Mouse (Mus musculus) stomach, embryonic 15.5 days (tissue): ENCODE measurements at regions not wholly inside any gene's neighbourhood (a gene's known extent, or its start where the extent isn't known, plus 50 kb on each side); places are given as distances from the start of the nearest gene placed in this dataset.
A peak's percentile ranks its signal among the peaks of the same experiment; 100 is the strongest.

ENCODE experiments used
- ATAC-seq: fragments of 200-750 bp; cut with Nextera tagmentation; 2 replicates; pipeline ENCODE4 v1.8.0; 2017; ENCODE audit warnings: low read depth, moderate number of reproducible peaks, moderate TSS enrichment; ENCODE audit not compliant: insufficient read depth, low FRiP score
- H3K27ac ChIP-seq: fragments of 300-500 bp; sonication (generic); 2 replicates; pipeline ENCODE4 v1.5.1; 2015; ENCODE audit warnings: mild to moderate bottlenecking, inconsistent platforms
- H3K27me3 ChIP-seq: fragments of 300-500 bp; sonication (generic); replicated peaks from 2 replicates; pipeline ENCODE4 v1.6.1; 2015; ENCODE audit warnings: inconsistent platforms
- H3K36me3 ChIP-seq: fragments of 300-500 bp; sonication (generic); 2 replicates; pipeline ENCODE4 v1.6.1; 2015; ENCODE audit warnings: inconsistent platforms
- H3K4me1 ChIP-seq: fragments of 300-500 bp; sonication (generic); 2 replicates; pipeline ENCODE4 v1.6.1; 2015; ENCODE audit warnings: inconsistent platforms
- H3K4me2 ChIP-seq: fragments of 300-500 bp; sonication (generic); 2 replicates; pipeline ENCODE4 v1.6.1; 2015; ENCODE audit warnings: mild to moderate bottlenecking, inconsistent platforms
- H3K4me3 ChIP-seq: fragments of 300-500 bp; sonication (generic); replicated peaks from 2 replicates; pipeline ENCODE4 v1.5.1; 2015; ENCODE audit warnings: inconsistent platforms
- H3K9ac ChIP-seq: fragments of 300-500 bp; sonication (generic); 2 replicates; pipeline ENCODE4 v1.6.1; 2015; ENCODE audit warnings: inconsistent platforms
- H3K9me3 ChIP-seq: fragments of 300-500 bp; sonication (generic); 2 replicates; pipeline ENCODE4 v1.6.1; 2016; ENCODE audit warnings: inconsistent platforms
- WGBS: fragments of 180-500 bp; shearing (Covaris S2); methylation state at CpG from one replicate; pipeline ENCODE4 v1.1.7; 2015; 5-methylcytosine and 5-hydroxymethylcytosine counted together

DNA sequence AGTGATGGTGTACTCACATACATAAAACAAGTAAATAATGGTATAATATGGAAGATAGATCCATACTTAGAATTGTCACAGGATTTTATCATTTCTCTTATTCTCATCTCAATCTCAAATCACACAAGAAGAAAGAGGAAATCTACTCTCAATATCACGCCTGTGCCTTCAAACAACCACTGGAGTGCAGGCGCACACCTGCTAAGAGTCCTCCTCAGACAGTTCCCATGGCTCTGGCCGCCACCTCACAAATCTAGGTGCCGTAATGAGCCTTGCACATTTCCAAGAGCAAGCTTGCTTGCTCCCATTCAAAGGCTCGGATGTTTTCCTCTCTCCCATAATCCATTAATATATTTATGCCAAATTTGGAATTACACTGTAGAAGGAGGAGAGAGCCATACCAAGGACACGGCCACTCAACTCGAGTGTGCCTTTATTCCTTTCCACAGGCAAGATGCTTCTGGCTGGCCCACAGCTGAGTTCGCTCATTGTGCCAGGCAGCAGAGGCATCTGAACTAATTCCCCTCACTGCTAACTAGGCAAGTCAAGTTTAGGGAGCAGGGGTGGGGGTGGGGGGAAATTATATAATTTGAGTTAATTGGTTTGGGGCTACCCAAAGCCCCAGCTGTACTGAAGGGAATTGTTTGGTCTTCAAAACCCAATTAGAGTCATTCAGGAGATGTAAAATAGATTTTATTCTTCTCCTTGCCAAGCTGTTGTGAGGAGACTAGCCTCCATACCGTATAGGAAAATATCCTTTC lies 209.2 kb upstream of the Hes1 start:
- Histone ChIP-seq H3K9me3 (no peaks in the 10 kb centered on the region), H3K4me3 (no peak overlapping the region), H3K4me1 (no peaks in the 10 kb centered on the region), H3K27me3 (no peaks in the 10 kb centered on the region), H3K27ac (no peak overlapping the region), H3K9ac (no peak overlapping the region), H3K4me2 (no peak overlapping the region), H3K36me3 (no peaks in the 10 kb centered on the region)
- WGBS, result 78% methylated on average over 9 of the region's 9 CpGs
- no peak for ATAC-seq

DNA sequence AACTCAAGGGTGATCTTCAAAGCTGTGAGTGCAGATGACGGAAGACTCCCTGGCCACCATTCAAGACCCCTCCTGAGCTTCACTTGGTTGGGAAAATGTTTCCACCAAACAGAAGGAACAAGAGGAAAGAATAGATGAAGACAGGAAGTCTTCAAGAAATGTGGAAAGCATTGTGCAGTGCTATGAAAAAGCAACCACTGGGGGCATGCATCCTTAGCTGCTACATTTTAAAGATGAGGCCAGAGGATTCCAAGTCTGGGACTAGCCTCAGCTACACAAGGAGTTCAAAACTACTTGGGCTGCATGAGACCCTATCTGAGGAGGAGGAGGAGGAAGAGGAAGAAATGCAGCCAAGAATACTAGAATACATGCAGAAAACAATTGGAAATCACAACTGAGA lies 207.6 kb upstream of the Hes1 start:
- Histone ChIP-seq H3K27me3 (no peaks in the 10 kb centered on the region), H3K4me1 (0 out of 2 replicates have a peak, but pooled peaks cover 5% of the 10 kb centered on the region), H3K9me3 (no peaks in the 10 kb centered on the region), H3K4me3 (no peak overlapping the region), H3K27ac (no peak overlapping the region), H3K36me3 (no peaks in the 10 kb centered on the region), H3K9ac (no peak overlapping the region), H3K4me2 (no peak overlapping the region)
- 90% methylated on average over 1 of the region's 1 CpGs for WGBS
- no peak for ATAC-seq

DNA sequence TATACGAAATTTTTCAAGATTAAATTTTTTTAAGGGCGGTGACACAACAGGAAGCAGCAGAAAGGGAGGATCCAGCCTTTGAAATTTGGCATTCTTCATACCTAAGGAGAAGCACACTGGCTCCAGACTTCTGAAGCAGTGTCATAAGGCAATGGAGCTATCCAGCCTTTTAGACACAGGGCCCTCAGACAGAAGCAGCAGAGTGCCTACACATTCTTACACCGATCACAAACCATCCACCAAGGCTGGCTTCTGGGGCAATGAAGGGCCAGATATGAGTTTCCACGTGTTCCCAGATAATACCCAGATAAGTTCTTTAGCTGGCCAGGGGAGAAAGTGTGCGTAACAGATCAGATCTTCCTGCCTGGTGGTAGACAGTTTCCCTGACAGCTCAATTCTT lies 205.5 kb upstream of the Hes1 start:
- 70% methylated on average over 5 of the region's 5 CpGs for WGBS

DNA sequence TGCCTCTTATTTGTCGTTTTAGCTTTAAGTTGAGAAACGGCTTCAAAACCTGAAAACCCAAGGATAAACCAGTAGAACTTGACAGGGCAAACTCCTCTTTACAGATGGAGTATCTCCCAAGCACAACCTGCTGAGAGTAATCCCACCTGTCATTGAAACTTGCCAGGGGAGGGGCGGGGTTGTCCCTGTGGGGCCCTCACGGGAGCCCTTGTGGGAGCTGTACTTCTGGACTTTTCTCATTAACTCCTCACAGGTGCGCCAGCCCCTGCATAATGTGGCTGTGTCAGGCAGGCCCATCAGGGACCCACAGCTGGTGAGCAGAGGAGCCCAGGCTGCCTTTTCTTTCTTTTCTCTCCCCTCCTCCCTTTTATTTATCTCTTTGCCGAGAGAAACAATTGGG lies 203.9 kb upstream of the Hes1 start:
- no peak overlapping the region for H3K4me2 ChIP-seq
- 0 out of 2 replicates have a peak, but pooled peaks cover 5% of the 10 kb centered on the region for H3K4me1 ChIP-seq
- no peaks in the 10 kb centered on the region for H3K36me3 ChIP-seq
- WGBS, result 33% methylated on average over 6 of the region's 6 CpGs
- H3K9me3 ChIP-seq, result no peaks in the 10 kb centered on the region
- no peaks in the 10 kb centered on the region for H3K27me3 ChIP-seq
- no peak overlapping the region for H3K4me3 ChIP-seq
- peak overlapping the region; percentile 62; the same call in 1 of the 2 replicates for H3K27ac ChIP-seq
- ATAC-seq, result peak; percentile 39; the same call in 1 of the 2 replicates
- no peak overlapping the region for H3K9ac ChIP-seq

More for the DNA sequence above, 205.5 kb upstream of the Hes1 start:
- Histone ChIP-seq H3K27me3 (no peaks in the 10 kb centered on the region), H3K27ac (no peak overlapping the region), H3K9ac (no peak overlapping the region), H3K4me1 (0 out of 2 replicates have a peak, but pooled peaks cover 5% of the 10 kb centered on the region), H3K4me3 (no peak overlapping the region), H3K9me3 (no peaks in the 10 kb centered on the region), H3K36me3 (no peaks in the 10 kb centered on the region), H3K4me2 (no peak overlapping the region)
- ATAC-seq, result no peak

DNA sequence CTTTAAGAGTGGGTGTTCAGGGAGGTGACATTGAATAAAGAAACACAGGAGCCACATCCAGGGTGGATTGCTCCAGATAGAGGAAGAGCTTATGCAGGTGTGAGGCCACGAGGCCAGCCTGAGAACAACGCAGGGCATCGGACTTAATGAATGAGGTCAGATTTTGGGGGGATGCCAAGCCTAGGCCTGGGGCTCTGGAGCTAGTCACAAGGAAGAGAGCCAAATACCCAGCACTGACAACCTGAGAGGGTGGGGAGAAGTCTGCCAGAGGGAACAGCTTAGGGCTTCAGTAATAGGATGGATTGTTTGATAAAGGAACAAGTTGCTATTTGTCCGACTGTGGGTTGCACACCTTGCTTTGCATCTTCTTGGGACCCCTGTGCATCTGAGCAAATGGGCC lies 203.1 kb upstream of the Hes1 start:
- no peak for ATAC-seq
- peak overlapping the region; percentile 62; the same call in 1 of the 2 replicates for H3K27ac ChIP-seq
- no peaks in the 10 kb centered on the region for H3K27me3 ChIP-seq
- no peaks in the 10 kb centered on the region for H3K36me3 ChIP-seq
- 48% methylated on average over 4 of the region's 4 CpGs for WGBS
- H3K4me2 ChIP-seq, result no peak overlapping the region
- no peak overlapping the region for H3K9ac ChIP-seq
- H3K9me3 ChIP-seq, result no peaks in the 10 kb centered on the region
- H3K4me1 ChIP-seq, result 0 out of 2 replicates have a peak, but pooled peaks cover 5% of the 10 kb centered on the region
- H3K4me3 ChIP-seq, result no peak overlapping the region

DNA sequence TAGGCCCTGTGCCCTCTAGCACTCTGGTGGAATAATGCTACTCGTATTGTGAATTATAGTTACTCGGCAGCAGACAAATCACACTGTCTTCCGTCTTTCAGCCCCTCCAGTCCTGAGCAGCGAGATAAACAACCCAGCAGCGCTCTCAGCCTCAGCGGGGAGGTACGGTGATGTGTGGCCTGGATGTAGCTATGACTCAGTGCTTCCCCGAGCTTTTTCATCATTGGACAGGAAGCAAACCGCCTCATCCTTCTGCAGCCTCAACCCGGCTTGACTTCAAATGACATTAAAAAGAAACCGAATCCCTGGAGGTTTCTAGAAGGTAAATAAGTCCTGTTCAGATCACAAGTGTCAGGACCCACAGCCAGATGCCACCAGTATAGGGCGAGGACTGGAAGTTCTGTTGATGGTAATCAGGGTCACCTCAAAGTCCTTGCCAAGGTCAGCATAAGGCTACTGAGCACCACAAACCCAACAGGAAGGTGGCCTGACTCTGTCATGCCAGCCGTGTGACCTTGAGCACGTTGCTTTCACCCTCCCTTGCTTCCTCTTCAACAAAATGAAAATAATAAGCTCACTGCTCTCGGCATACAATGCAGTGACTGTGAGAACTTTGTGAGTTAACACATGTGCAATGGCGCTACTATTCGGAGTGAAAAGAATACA lies 199.0 kb upstream of the Hes1 start:
- H3K9me3 ChIP-seq, result no peaks in the 10 kb centered on the region
- no peak overlapping the region for H3K27ac ChIP-seq
- no peak overlapping the region for H3K4me3 ChIP-seq
- no peaks in the 10 kb centered on the region for H3K36me3 ChIP-seq
- WGBS, result 53% methylated on average over 17 of the region's 17 CpGs
- no peaks in the 10 kb centered on the region for H3K27me3 ChIP-seq
- no peak overlapping the region for H3K9ac ChIP-seq
- 0 out of 2 replicates have a peak, but pooled peaks cover 5% of the 10 kb centered on the region for H3K4me1 ChIP-seq
- H3K4me2 ChIP-seq, result no peak overlapping the region
- no peak; the same call in 1 of the 2 replicates for ATAC-seq

DNA sequence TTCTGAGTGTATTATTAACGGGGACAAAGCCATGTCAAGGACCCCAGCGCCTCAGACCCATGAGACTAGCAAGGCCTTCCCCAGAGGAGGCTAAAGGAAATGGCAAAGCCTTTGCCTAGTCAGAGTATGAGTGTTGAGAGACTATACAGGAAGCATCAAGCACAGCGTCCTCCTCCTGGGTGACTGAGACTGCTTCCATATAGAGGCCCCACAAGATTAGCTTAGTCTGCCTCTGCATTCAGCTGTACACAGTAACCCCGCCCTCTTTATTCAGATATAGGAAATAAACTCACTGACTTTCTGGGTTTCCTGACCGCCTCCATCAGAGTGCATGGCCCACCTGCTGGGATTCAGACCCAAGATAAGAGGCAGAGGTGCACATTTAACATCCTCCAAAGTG lies 192.8 kb upstream of the Hes1 start:
- no peak overlapping the region for H3K4me2 ChIP-seq
- no peak overlapping the region for H3K9ac ChIP-seq
- H3K36me3 ChIP-seq, result no peaks in the 10 kb centered on the region
- H3K27me3 ChIP-seq, result no peaks in the 10 kb centered on the region
- ATAC-seq, result no peak
- WGBS, result 73% methylated on average over 5 of the region's 5 CpGs
- H3K27ac ChIP-seq, result no peak overlapping the region
- H3K4me3 ChIP-seq, result no peak overlapping the region
- H3K9me3 ChIP-seq, result no peaks in the 10 kb centered on the region
- H3K4me1 ChIP-seq, result 0 out of 2 replicates have a peak, but pooled peaks cover 3% of the 10 kb centered on the region

DNA sequence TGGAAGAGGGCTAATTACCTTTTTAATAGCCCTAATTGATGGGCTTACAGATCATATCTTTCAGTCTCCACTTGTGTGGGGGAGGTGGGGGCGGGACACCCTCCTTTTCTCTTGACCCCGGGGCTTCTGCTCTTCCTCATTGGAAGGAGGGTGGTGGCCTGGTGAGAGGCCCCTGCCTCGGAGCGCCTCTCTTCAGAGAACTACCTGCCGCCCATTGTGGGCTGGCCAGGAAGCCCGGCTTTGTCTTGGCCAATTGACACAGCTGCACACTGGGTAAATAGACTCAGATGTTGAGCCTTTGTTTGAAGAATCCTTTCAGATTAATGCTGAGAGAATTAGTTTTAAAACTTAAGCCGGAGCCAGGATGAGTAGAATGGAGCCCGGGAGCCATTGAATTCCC lies 188.0 kb upstream of the Hes1 start:
- Histone ChIP-seq H3K27me3 (no peaks in the 10 kb centered on the region), H3K4me3 (no peak overlapping the region), H3K9ac (no peak overlapping the region), H3K9me3 (no peaks in the 10 kb centered on the region), H3K36me3 (no peaks in the 10 kb centered on the region), H3K27ac (no peak overlapping the region), H3K4me2 (no peak overlapping the region), H3K4me1 (peaks cover 5% of the 10 kb centered on the region; the same call in 1 of the 2 replicates)
- 35% methylated on average over 8 of the region's 8 CpGs for WGBS
- no peak for ATAC-seq

DNA sequence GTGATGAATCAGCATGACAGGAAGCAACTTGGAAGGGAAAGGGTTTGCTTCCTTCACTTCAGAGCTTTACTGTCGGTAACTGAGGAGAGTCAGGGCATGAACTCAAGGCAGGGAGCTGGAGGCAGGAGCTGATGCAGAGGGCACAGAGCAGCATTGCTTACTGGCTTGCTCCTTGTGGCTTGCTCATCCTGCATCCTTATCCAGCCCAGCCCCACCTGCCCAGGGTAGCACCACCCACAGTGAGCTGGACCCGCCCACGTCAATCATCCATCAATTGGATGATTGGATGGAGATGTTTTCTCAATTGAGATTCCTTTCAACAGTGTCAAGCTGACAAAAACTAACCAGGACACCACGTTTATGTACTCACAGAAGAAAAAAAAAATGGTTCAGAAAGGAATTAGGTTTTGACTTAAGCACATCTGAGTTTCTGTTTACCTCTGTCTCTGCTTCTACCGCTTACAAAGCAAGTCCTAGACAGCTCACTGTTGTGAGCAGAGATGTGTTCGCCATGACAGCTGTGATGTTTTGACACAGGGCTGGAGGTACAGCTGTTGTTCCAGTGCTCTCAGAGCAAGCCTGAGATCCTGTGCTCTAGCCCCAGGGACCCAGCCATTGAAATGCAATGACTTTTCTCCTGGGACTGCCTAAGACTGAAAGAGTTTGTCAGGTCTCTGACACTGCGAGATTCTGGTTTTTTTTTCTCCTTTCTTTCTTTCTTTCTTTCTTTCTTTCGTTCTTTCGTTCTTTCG lies 186.6 kb upstream of the Hes1 start:
- no peak for ATAC-seq
- H3K9me3 ChIP-seq, result no peaks in the 10 kb centered on the region
- peaks cover 15% of the 10 kb centered on the region for H3K4me1 ChIP-seq
- 36% methylated on average over 10 of the region's 10 CpGs for WGBS
- no peaks in the 10 kb centered on the region for H3K36me3 ChIP-seq
- H3K4me3 ChIP-seq, result no peak overlapping the region
- H3K4me2 ChIP-seq, result no peak overlapping the region
- no peak overlapping the region for H3K27ac ChIP-seq
- no peak overlapping the region for H3K9ac ChIP-seq
- no peaks in the 10 kb centered on the region for H3K27me3 ChIP-seq

DNA sequence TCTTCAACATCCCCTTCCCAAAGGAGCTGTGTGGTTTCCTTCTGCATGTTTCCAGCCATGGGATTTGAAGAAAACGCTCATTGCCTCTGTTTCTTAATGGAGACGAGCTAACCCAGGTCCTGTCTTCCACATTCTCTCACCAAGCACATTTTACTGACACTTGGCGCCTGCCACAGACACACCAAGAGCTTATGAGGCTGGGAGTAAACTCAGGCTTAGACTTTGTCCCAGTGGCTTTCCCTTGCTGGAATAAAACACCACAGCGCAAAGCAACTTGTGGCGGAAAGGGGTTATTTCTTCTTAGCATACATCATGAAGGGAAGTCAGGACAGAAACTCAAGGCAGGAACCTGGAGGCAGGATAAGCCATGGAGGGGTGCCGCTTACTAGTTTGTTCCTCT lies 184.5 kb upstream of the Hes1 start:
- Histone ChIP-seq H3K9me3 (no peaks in the 10 kb centered on the region), H3K4me3 (no peak overlapping the region), H3K4me1 (peaks cover 21% of the 10 kb centered on the region), H3K9ac (no peak overlapping the region), H3K36me3 (no peaks in the 10 kb centered on the region), H3K27ac (no peak overlapping the region), H3K27me3 (no peaks in the 10 kb centered on the region), H3K4me2 (no peak overlapping the region)
- WGBS, result 81% methylated on average over 6 of the region's 6 CpGs
- no peak for ATAC-seq

DNA sequence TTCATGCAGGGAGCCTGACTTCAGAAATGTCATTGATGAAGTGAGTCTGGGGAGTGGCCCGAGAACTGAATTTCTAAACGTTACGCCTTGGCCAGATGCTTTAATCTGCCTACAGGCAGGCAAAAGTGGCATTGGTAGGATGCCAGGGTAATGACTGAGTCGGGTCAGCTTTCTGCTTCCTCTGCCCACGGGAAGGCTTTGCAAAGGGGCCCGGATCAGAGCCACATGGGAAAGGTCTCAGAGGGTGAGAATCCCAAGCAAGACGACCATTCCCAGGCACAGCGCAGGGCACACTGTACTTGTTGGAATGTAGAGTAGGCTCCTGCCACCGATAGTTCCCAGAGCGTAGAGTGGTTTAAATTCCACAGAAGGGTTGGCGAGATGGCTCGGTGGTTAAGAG lies 182.7 kb upstream of the Hes1 start:
- no peak for ATAC-seq
- 48% methylated on average over 12 of the region's 12 CpGs for WGBS
- H3K27ac ChIP-seq, result no peak overlapping the region

More for the DNA sequence above, 182.7 kb upstream of the Hes1 start:
- no peak overlapping the region for H3K4me2 ChIP-seq
- no peaks in the 10 kb centered on the region for H3K27me3 ChIP-seq
- no peaks in the 10 kb centered on the region for H3K9me3 ChIP-seq
- H3K4me1 ChIP-seq, result peaks cover 18% of the 10 kb centered on the region
- H3K4me3 ChIP-seq, result no peak overlapping the region
- H3K36me3 ChIP-seq, result no peaks in the 10 kb centered on the region
- no peak overlapping the region for H3K9ac ChIP-seq
